Mouse (Mus musculus) midbrain, embryonic 14.5 days (tissue): Measurements from ENCODE around the gene Hist1h2be. TPM values are rescaled to one million over a fixed set of nuclear protein-coding genes. Genes with fewer than 3 reads are reported as not detected.
A peak's percentile ranks its signal among the peaks of the same experiment; 100 is the strongest.
"Not testable (repeated sequence)": the region's sequence is repeated elsewhere in the genome, so short reads cannot be mapped to it uniquely, and the experiment has no call there.

Experiments used
- ATAC-seq: fragments of 200-750 bp; cut with Nextera tagmentation; 2 replicates; pipeline ENCODE4 v1.8.0; 2017; ENCODE audit warnings: moderate number of reproducible peaks, moderate library complexity; ENCODE audit not compliant: low FRiP score, low TSS enrichment
- DNase-seq: peaks from one replicate; pipeline ENCODE4 v3.0.0-alpha.2; 2015
- H3K27ac ChIP-seq: fragments of 300-500 bp; sonication (generic); replicated peaks from 2 replicates; pipeline ENCODE4 v1.5.1; 2014; ENCODE audit warnings: mild to moderate bottlenecking, low read depth, low read length, moderate library complexity
- H3K27me3 ChIP-seq: fragments of 300-500 bp; sonication (generic); 2 replicates; pipeline ENCODE4 v1.6.1; 2014; ENCODE audit warnings: low read length, control low read depth, mixed read lengths; ENCODE audit not compliant: control insufficient read depth, insufficient read depth
- H3K36me3 ChIP-seq: fragments of 300-500 bp; sonication (generic); 2 replicates; pipeline ENCODE4 v1.6.1; 2014; ENCODE audit warnings: low read length, control low read depth; ENCODE audit not compliant: control insufficient read depth, insufficient read depth
- H3K4me1 ChIP-seq: fragments of 300-500 bp; sonication (generic); 2 replicates; pipeline ENCODE4 v1.6.1; 2014; ENCODE audit warnings: mild to moderate bottlenecking, antibody characterized with exemption, low read length, control low read depth; ENCODE audit not compliant: control insufficient read depth, insufficient read depth
- H3K4me2 ChIP-seq: fragments of 300-500 bp; sonication (generic); 2 replicates; pipeline ENCODE4 v1.6.1; 2014; ENCODE audit warnings: mild to moderate bottlenecking, low read length, moderate library complexity
- H3K4me3 ChIP-seq: fragments of 300-500 bp; sonication (generic); replicated peaks from 2 replicates; pipeline ENCODE4 v1.5.1; 2014; ENCODE audit warnings: low read depth, low read length
- H3K9ac ChIP-seq: fragments of 300-500 bp; sonication (generic); replicated peaks from 2 replicates; pipeline ENCODE4 v1.6.1; 2014; ENCODE audit warnings: mild to moderate bottlenecking, low read length, moderate library complexity
- H3K9me3 ChIP-seq: fragments of 300-500 bp; sonication (generic); 2 replicates; pipeline ENCODE4 v1.6.1; 2016; ENCODE audit warnings: low read length, control low read depth, mixed read lengths; ENCODE audit not compliant: control insufficient read depth
- WGBS: fragments of 180-500 bp; shearing (Covaris S2); extraction: QIAGEN DNeasy Blood & Tissue Kit; methylation state at CpG from one replicate; pipeline ENCODE4 v1.1.7; 2014; 5-methylcytosine and 5-hydroxymethylcytosine counted together
- polyA plus RNA-seq: library from polyadenylated mRNA; unstranded; fragments of >200 nt; fragmentation: Nextera tagmentation; extraction: Ambion mirVana; gene quantifications from 2 replicates; pipeline ENCODE4 v1.2.1, GENCODE M21; 2014

The Hist1h2be gene
- polyA plus RNA-seq, 1 experiment from 2014 or later: 1.4 TPM

- H3K9ac ChIP-seq: peak within 1 kb of the TSS; percentile 51
- under 1% methylated on average over 47 of the region's 47 CpGs for WGBS
- DNase-seq (peak; percentile 95), ATAC-seq (peak; percentile 89)
- H3K4me2 ChIP-seq: peak within 1 kb of the TSS; percentile 59
- peaks cover 18% of the 10 kb centered on the region for H3K4me1 ChIP-seq
- H3K27me3 ChIP-seq, H3K9me3 ChIP-seq, H3K36me3 ChIP-seq: not testable (repeated sequence)
- peak within 1 kb of the TSS; percentile 83 for H3K27ac ChIP-seq
- H3K4me3 ChIP-seq: peak within 1 kb of the TSS; percentile 36
Observed at GRCm38 (mm10) chr13:23551146-23551834, 69.6 kb downstream of the Hist1h2be start, which contains the start of gene Hist1h4f. TSS of gene Hist1h4f (minus strand) at chr13:23551648.

GRCm38 (mm10) chr13:23550761-23551145, 70.2 kb downstream of the Hist1h2be start:
- Histone ChIP-seq H3K9ac (peak overlapping the region; percentile 51), H3K27ac (peak overlapping the region; percentile 83), H3K9me3 (no peaks in the 10 kb centered on the region), H3K36me3 (no peaks in the 10 kb centered on the region), H3K4me2 (peak overlapping the region; percentile 59), H3K27me3 (no peaks in the 10 kb centered on the region), H3K4me1 (peaks cover 18% of the 10 kb centered on the region), H3K4me3 (peak overlapping the region; percentile 36)
- 7% methylated on average over 3 of the region's 3 CpGs for WGBS
- no peak for DNase-seq
- no peak for ATAC-seq

GRCm38 (mm10) chr13:23546694-23547093, 74.2 kb downstream of the Hist1h2be start:
- Histone ChIP-seq H3K9me3 (no peaks in the 10 kb centered on the region), H3K4me1 (peaks cover 7% of the 10 kb centered on the region), H3K4me2 (no peak overlapping the region), H3K27ac (no peak overlapping the region), H3K36me3 (no peaks in the 10 kb centered on the region), H3K27me3 (no peaks in the 10 kb centered on the region), H3K9ac (no peak overlapping the region), H3K4me3 (no peak overlapping the region)
- ATAC-seq (no peak), DNase-seq (no peak)
- 79% methylated on average over 5 of the region's 5 CpGs for WGBS

- not testable (repeated sequence) for DNase-seq
- WGBS: 1% methylated on average over 11 of the region's 14 CpGs
Observed at GRCm38 (mm10) chr13:23544787-23545120, 76.2 kb downstream of the Hist1h2be start.

GRCm38 (mm10) chr13:23543965-23544786, 76.7 kb downstream of the Hist1h2be start, which contains the start of gene Hist1h3f:
TSS of gene Hist1h3f (plus strand) at chr13:23544052.
- peak within 1 kb of the TSS; percentile 45 for H3K4me3 ChIP-seq
- WGBS: under 1% methylated on average over 31 of the region's 45 CpGs
- H3K4me2 ChIP-seq: peak within 1 kb of the TSS; percentile 85
- H3K36me3 ChIP-seq: no peaks in the 10 kb centered on the region
- no peaks in the 10 kb centered on the region for H3K9me3 ChIP-seq
- peak within 1 kb of the TSS; percentile 53; the same call in 1 of the 2 replicates for H3K9ac ChIP-seq
- H3K27ac ChIP-seq: peak within 1 kb of the TSS; percentile 88
- H3K4me1 ChIP-seq: no peaks in the 10 kb centered on the region
- H3K27me3 ChIP-seq: no peaks in the 10 kb centered on the region
- DNase-seq: peak; percentile 96
- ATAC-seq: peak; percentile 97

More at GRCm38 (mm10) chr13:23544787-23545120, 76.2 kb downstream of the Hist1h2be start:
- H3K9me3 ChIP-seq, H3K27me3 ChIP-seq, H3K4me1 ChIP-seq, H3K9ac ChIP-seq, H3K36me3 ChIP-seq, ATAC-seq: not testable (repeated sequence)
- Histone ChIP-seq H3K4me3 (peak overlapping the region; percentile 45), H3K27ac (peak overlapping the region; percentile 88), H3K4me2 (peak overlapping the region; percentile 85)

GRCm38 (mm10) chr13:23542999-23543607, 77.8 kb downstream of the Hist1h2be start, which contains the start of gene Hist1h2bh:
TSS of gene Hist1h2bh (minus strand) at chr13:23543392.
- peak within 1 kb of the TSS; percentile 76 for H3K27ac ChIP-seq
- H3K27me3 ChIP-seq, H3K9me3 ChIP-seq, H3K36me3 ChIP-seq, H3K4me1 ChIP-seq: not testable (repeated sequence)
- DNase-seq (peak; percentile 87), ATAC-seq (peak; percentile 87)
- peak within 1 kb of the TSS; percentile 34; the same call in 1 of the 2 replicates for H3K9ac ChIP-seq
- peak within 1 kb of the TSS; percentile 85 for H3K4me2 ChIP-seq
- peak within 1 kb of the TSS; percentile 45 for H3K4me3 ChIP-seq
- WGBS: 0% methylated on average over 34 of the region's 42 CpGs

- H3K36me3 ChIP-seq, ATAC-seq, H3K9me3 ChIP-seq, DNase-seq, H3K27me3 ChIP-seq, H3K4me1 ChIP-seq: not testable (repeated sequence)
- H3K27ac ChIP-seq: 0 out of 2 replicates have a peak overlapping the region, but pooled peaks have one; percentile 70
- H3K9ac ChIP-seq: peak overlapping the region; percentile 27; the same call in 1 of the 2 replicates
- WGBS: 2% methylated on average over 3 of the region's 3 CpGs
- H3K4me2 ChIP-seq: peak overlapping the region; percentile 85
- peak overlapping the region; percentile 39 for H3K4me3 ChIP-seq
Observed at GRCm38 (mm10) chr13:23542225-23542980, 78.5 kb downstream of the Hist1h2be start.

- WGBS: 87% methylated on average over 3 of the region's 3 CpGs
- Histone ChIP-seq H3K4me3 (no peak overlapping the region), H3K4me1 (0 out of 2 replicates have a peak, but pooled peaks cover 7% of the 10 kb centered on the region), H3K36me3 (no peaks in the 10 kb centered on the region), H3K9ac (no peak overlapping the region), H3K27me3 (no peaks in the 10 kb centered on the region), H3K27ac (no peak overlapping the region), H3K9me3 (no peaks in the 10 kb centered on the region), H3K4me2 (no peak overlapping the region)
- DNase-seq: no peak
- no peak for ATAC-seq
Observed at GRCm38 (mm10) chr13:23541497-23541896, 79.4 kb downstream of the Hist1h2be start.
